Mouse (Mus musculus) stomach, embryonic 14.5 days (tissue): Measurements from ENCODE around the gene Glipr1l3. TPM values are rescaled to one million over a fixed set of nuclear protein-coding genes. Genes with fewer than 3 reads are reported as not detected.
"Not testable (repeated sequence)": the region's sequence is repeated elsewhere in the genome, so short reads cannot be mapped to it uniquely, and the experiment has no call there.

Source experiments
- ATAC-seq: fragments of 200-750 bp; cut with Nextera tagmentation; 2 replicates; pipeline ENCODE4 v1.8.0; 2017; ENCODE audit warnings: low read depth, moderate TSS enrichment; ENCODE audit not compliant: insufficient number of reproducible peaks, insufficient read depth, low FRiP score
- H3K27ac ChIP-seq: fragments of 300-500 bp; sonication (generic); 2 replicates; pipeline ENCODE4 v1.5.1; 2014; ENCODE audit warnings: mild to moderate bottlenecking, low read length, moderate library complexity, mixed read lengths
- H3K27me3 ChIP-seq: fragments of 300-500 bp; sonication (generic); 2 replicates; pipeline ENCODE4 v1.6.1; 2014; ENCODE audit warnings: low read length, control low read depth, mixed read lengths; ENCODE audit not compliant: control insufficient read depth, insufficient read depth
- H3K36me3 ChIP-seq: fragments of 300-500 bp; sonication (generic); 2 replicates; pipeline ENCODE4 v1.6.1; 2014; ENCODE audit warnings: mild to moderate bottlenecking, control low read depth, low read length, moderate library complexity, mixed read lengths; ENCODE audit not compliant: control insufficient read depth, insufficient read depth
- H3K4me1 ChIP-seq: fragments of 300-500 bp; sonication (generic); 2 replicates; pipeline ENCODE4 v1.6.1; 2014; ENCODE audit warnings: low read length, control low read depth, mixed read lengths; ENCODE audit not compliant: control insufficient read depth, insufficient read depth
- H3K4me2 ChIP-seq: fragments of 300-500 bp; sonication (generic); replicated peaks from 2 replicates; pipeline ENCODE4 v1.6.1; 2014; ENCODE audit warnings: low read depth, low read length, control low read depth
- H3K4me3 ChIP-seq: fragments of 300-500 bp; sonication (generic); 2 replicates; pipeline ENCODE4 v1.5.1; 2014; ENCODE audit warnings: low read depth, low read length, control low read depth
- H3K9ac ChIP-seq: fragments of 300-500 bp; sonication (generic); replicated peaks from 2 replicates; pipeline ENCODE4 v1.6.1; 2014; ENCODE audit warnings: low read depth, mild to moderate bottlenecking, control low read depth, low read length, moderate library complexity, mixed read lengths
- H3K9me3 ChIP-seq: fragments of 300-500 bp; sonication (generic); 2 replicates; pipeline ENCODE4 v1.6.1; 2016; ENCODE audit warnings: low read depth, low read length, control low read depth; ENCODE audit not compliant: control insufficient read depth
- WGBS: fragments of 180-500 bp; shearing (Covaris S2); extraction: QIAGEN DNeasy Blood & Tissue Kit; methylation state at CpG from one replicate; pipeline ENCODE4 v1.1.7; 2014; 5-methylcytosine and 5-hydroxymethylcytosine counted together
- polyA plus RNA-seq: library from polyadenylated mRNA; unstranded; fragments of >200 nt; fragmentation: Nextera tagmentation; extraction: Ambion mirVana; gene quantifications from 2 replicates; pipeline ENCODE4 v1.2.1, GENCODE M21; 2014

Gene Glipr1l3
- polyA plus RNA-seq, 1 experiment from 2014 or later = not detected

DNA sequence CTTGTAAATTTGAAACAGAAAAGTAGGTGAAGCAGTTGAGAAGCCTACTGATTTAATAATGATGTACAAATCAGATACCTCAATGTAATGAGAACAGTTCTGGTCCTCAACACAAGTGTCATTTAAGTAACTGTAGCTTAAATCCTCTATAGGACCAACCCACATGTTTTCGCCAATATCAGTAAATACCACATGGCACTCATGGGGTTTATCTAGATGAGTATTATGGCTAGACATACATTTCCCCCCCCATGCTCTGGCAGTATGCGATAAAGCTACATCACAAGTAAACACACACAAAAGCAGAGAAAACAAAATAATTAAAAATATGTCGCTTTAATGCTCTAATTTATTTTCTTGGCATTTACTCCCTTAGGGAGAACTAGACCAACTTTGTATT, 27.9 kb downstream of the Glipr1l3 start:
- H3K27ac ChIP-seq = no peak overlapping the region
- WGBS = 93% methylated on average over 3 of the region's 3 CpGs
- ATAC-seq = no peak
- no peaks in the 10 kb centered on the region for H3K36me3 ChIP-seq
- no peaks in the 10 kb centered on the region for H3K27me3 ChIP-seq
- no peaks in the 10 kb centered on the region for H3K4me1 ChIP-seq
- no peak overlapping the region for H3K9ac ChIP-seq
- H3K4me2 ChIP-seq = no peak overlapping the region
- no peaks in the 10 kb centered on the region for H3K9me3 ChIP-seq
- H3K4me3 ChIP-seq = no peak overlapping the region

DNA sequence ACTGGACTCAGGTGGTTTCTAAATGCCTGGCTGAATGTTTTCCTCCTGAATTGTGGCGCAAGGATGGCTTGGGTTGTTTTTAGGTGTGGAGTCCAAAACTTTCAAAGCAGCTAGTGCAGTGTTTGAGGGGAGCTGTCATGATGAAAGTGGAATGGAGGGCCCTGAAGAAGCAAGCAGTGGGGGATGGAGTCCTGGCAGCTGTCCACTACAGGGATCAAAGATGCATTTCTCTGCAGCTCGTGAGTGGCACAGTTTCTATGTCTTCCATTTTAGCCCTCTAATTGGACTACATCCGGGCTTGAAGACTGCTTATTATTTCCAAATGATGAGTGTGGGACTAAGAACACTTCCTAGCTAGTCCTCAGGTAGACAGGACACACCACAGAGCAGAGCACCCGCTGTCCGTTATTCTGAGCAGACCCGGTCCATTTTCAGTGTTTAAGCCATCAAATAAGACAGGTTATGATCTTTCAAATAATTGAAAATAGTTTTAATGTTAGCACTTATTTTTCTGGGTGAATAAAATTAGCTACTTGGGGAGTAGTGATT, 32.4 kb downstream of the Glipr1l3 start:
- WGBS = 76% methylated on average over 6 of the region's 6 CpGs
- H3K4me1 ChIP-seq, H3K27ac ChIP-seq, ATAC-seq, H3K9ac ChIP-seq, H3K9me3 ChIP-seq, H3K27me3 ChIP-seq, H3K4me2 ChIP-seq, H3K36me3 ChIP-seq, H3K4me3 ChIP-seq: not testable (repeated sequence)

DNA sequence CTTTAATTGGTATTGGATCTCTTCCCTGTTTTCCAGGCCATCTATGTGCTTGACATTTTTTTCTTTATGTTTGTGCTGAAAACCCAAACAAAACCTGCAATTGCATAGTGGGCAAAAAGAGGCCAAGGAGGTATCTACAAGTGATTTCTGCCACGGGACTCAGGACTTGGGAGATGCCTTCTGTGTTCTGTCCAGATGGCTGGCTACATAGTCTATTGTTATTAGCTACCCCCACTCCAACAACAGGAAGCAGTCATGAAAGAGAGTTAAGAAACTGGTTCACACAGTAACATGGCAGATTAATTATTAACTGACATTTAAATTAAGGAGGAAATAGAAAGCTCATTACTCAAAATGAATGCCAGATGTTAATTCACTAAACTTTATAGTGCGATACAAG, 35.0 kb downstream of the Glipr1l3 start:
- not testable (repeated sequence) for H3K27ac ChIP-seq, H3K9me3 ChIP-seq, ATAC-seq, H3K9ac ChIP-seq, H3K4me3 ChIP-seq, H3K27me3 ChIP-seq, H3K4me1 ChIP-seq, H3K4me2 ChIP-seq, H3K36me3 ChIP-seq
- WGBS = 57% methylated on average over 2 of the region's 2 CpGs

DNA sequence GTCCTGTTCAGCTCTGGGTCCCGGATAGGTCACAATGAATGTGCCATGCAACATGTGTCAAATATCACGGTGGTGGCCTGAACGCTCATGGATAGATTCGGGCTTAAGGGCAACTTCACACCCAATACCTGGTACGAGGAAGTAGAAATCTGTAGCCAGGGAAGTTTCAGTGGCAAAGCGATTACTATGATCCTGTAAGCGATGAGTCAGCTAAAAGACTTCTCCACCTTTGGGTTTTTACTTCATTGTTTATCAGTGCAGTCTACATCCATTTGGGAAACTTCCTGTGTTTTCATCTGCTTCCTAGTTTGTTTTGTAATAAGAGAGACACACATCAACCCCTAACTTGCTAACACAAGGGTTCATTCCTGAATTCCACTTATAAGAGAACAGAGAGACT, 49.7 kb downstream of the Glipr1l3 start:
- Histone ChIP-seq H3K4me1 (no peaks in the 10 kb centered on the region), H3K9ac (no peak overlapping the region), H3K36me3 (no peaks in the 10 kb centered on the region), H3K4me3 (no peak overlapping the region), H3K27ac (no peak overlapping the region), H3K27me3 (no peaks in the 10 kb centered on the region), H3K9me3 (no peaks in the 10 kb centered on the region), H3K4me2 (no peak overlapping the region)
- WGBS = 86% methylated on average over 7 of the region's 7 CpGs
- ATAC-seq = no peak

DNA sequence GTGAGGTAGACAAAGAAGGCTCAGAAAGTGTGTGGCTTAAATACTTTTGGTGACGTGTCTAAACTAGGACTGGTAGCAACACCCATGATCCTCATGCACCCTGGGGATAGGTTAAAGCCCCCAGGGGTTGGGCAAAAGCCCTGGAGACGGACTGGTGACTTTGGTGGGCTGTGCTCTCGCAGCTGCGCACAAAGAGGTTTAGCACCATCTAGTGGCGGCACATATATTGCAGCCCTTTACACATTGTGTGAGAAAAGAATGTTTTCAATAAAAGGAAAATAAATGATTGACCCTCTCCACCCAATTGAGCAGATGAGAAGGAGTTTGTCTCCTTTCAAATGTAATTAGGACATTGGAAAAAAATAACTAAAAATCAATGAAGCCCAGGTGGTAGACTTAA, 54.3 kb downstream of the Glipr1l3 start:
- not testable (repeated sequence) for H3K27ac ChIP-seq, H3K9me3 ChIP-seq, H3K4me1 ChIP-seq, H3K27me3 ChIP-seq, H3K4me2 ChIP-seq, H3K4me3 ChIP-seq, ATAC-seq, H3K9ac ChIP-seq, H3K36me3 ChIP-seq
- 5% methylated on average over 5 of the region's 5 CpGs for WGBS

Other genes with a start within 250 kb of the Glipr1l3 start
- 48.7 and 49.2 TPM in 2 replicates for gene Krr1, start 187.7 kb downstream of the Glipr1l3 start, polyA plus RNA-seq
- 8.2 and 13.6 TPM in 2 replicates for gene Glipr1, start 157.7 kb downstream of the Glipr1l3 start, polyA plus RNA-seq
- not detected in 2 replicates for gene Glipr1l1, start 100.1 kb downstream of the Glipr1l3 start, polyA plus RNA-seq
- not detected in 2 replicates for gene Glipr1l2, start 77.0 kb downstream of the Glipr1l3 start, polyA plus RNA-seq
- 0.14 and 0.83 TPM in 2 replicates for gene Caps2, start 3.3 kb upstream of the Glipr1l3 start, polyA plus RNA-seq
- gene Kcnc2, start 110.8 kb upstream of the Glipr1l3 start, polyA plus RNA-seq = 0.88 and 1.2 TPM in 2 replicates